Mouse (Mus musculus): Measurements from ENCODE around the gene Sema4d.

DNA sequence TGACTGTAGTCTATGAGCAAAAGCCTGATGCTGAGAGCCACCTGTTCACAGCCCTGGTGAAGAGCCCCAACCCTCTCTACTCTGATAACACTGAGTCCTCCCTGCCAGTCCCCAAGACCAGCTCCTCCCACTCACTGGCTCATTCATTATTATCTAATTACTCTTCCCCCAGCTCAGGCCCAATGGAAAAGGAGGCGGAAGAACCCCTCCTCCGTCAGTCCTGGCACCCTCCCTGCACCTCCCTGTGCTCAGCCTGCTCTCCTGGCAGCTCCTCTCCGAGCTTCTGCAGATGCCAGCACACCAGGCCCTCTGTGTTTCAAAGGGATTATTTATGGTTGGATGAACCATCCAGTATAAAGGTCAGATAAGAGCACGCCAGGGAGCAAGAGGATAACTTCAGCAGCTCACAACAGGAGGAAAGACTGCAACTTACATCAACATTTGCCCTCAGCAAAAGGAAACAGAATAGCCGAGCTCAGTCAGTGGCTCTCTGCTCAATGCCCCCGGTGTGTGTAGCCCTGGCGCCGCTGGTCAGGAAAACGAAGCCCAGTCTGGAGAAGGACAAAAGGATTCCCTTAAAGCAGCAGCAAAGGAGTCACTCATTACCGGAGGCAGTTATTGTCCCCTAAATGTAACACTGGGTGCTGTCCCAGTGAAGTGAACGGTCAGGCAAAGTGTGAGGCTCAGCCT, 16.4 kb downstream of the Sema4d start:
- TF ChIP-seq CTCF (IDR thresholded peaks at IDR 0.05) (no peak), EP300 (IDR thresholded peaks at IDR 0.05) (no peak)

Data from lung, postnatal 0 days (tissue).